Mouse (Mus musculus) testis, adult 2 months (tissue): ENCODE measurements around the gene Spen.

Experiments used
- CTCF ChIP-seq: fragments of 200-500 bp; IDR thresholded peaks from 2 replicates; pipeline ENCODE4 v1.5.1; 2012; ENCODE audit warnings: low read depth, mild to moderate bottlenecking, inconsistent platforms, low read length, moderate library complexity; ENCODE audit not compliant: control insufficient read depth, insufficient read depth, insufficient replicate concordance
- POLR2A ChIP-seq: fragments of 200-500 bp; IDR thresholded peaks from 2 replicates; pipeline ENCODE4 v1.6.1; 2012; ENCODE audit warnings: low read depth, mild to moderate bottlenecking, inconsistent platforms, low read length, moderate library complexity; ENCODE audit not compliant: control insufficient read depth

DNA sequence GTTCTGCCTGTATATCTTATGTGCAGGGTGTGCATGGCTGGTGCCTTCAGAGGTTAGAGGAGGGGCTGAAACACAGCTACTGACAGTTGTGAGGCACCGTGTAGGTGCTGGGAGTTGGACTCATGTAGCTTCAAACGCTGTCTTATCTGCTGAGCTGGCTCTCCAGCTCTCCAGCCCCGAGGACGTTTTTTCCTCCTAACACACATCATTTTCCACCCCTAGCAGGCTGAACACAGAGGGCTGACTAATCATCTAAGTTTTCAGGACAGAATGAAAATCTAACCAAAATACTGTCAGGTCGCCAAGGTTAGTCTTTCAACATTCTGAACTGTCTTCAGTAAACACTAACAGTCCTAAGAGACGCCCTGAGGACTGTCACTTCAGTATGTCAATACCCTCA is 13.7 kb downstream of the Spen start:
- TF ChIP-seq CTCF (no peak), POLR2A (no peak)
